Mouse (Mus musculus): ENCODE measurements around the gene Iqcg. TPM values are rescaled to one million over a fixed set of nuclear protein-coding genes. Genes with fewer than 3 reads are reported as not detected.

Iqcg gene
- polyA plus RNA-seq (2015; fragmentation: Nextera tagmentation; extraction: Ambion mirVana): 4.1 and 5.5 TPM in 2 replicates

DNA sequence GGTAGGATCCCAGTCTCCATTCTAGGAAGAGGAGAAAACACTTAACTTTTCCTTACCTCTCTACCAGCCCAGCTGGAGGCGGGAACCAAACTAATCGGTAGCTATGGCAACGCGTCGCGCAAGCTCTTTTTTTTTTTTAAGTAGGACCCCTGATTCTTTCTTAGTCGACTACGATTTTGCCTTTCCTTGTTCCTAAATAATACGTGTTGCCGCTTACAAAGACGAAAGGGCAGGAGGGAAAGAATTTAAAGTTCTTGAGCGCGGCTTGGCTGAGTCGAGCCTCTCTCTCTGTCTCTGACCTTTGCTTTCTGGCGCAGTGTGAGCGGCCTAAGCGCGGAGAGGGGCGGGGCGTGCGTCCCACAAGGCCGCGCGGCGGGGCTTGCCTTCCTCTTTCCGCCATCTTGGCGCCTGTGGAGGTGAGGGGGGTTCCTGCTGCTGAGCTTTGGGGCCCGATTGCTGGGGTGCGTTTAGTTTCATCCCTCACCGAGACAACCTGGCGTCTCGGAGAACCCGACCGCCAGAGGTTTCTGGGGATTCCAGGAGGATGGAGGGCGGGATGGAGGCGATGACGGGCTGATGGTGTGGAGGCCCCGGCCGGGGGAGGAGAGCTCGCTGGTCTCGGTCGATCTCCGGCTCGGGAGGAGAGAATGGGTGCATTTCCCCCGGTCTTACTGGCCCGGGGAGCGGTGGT lies at the start of gene Iqcg, which contains the start of gene Rpl35a:
TSS of gene Iqcg (minus strand) at position 124 of the 691 bp plus-strand sequence.
TSS of gene Rpl35a (plus strand) at position 359 of the 691 bp plus-strand sequence.
- WGBS: under 1% methylated on average over 47 of the region's 47 CpGs
- H3K27me3 ChIP-seq: no peaks in the 10 kb centered on the region
- ATAC-seq (ENCODE audit: low read depth): peak; percentile 94
- peak within 1 kb of the TSS; percentile 90 for H3K27ac ChIP-seq (replicated peaks)
- H3K9ac ChIP-seq: peak within 1 kb of the TSS; percentile 99
- H3K36me3 ChIP-seq: peaks cover 32% of the 10 kb centered on the region
- H3K4me2 ChIP-seq: peak within 1 kb of the TSS; percentile 86
- no peaks in the 10 kb centered on the region for H3K9me3 ChIP-seq
- peaks cover 31% of the 10 kb centered on the region for H3K4me1 ChIP-seq (replicated peaks)
- peak within 1 kb of the TSS; percentile 95 for H3K4me3 ChIP-seq

DNA sequence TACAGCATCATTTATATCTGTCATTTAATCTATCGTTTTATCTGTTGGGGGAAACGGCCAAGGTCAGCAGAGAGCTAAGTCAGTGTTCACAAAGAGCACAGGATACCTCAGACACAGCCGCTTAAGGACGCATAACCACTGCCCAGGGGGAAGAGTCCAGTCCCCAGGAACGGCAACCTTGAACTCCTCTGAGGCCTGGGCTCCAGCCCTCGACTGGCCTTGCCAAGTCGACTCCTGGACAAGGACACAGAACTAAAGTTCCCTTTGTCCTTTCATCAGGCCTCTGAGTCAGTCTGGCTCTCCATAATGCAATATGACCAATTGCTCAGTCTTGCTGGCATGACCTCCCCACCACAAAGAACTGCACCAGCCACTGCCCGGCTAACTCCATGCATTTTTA lies 29.6 kb upstream of the Iqcg start:
- Histone ChIP-seq H3K4me1 (replicated peaks) (no peaks in the 10 kb centered on the region), H3K27me3 (no peaks in the 10 kb centered on the region), H3K9me3 (no peaks in the 10 kb centered on the region), H3K4me2 (no peak overlapping the region), H3K9ac (no peak overlapping the region), H3K36me3 (peaks cover 21% of the 10 kb centered on the region), H3K27ac (replicated peaks) (no peak overlapping the region), H3K4me3 (no peak overlapping the region)
- 82% methylated on average over 8 of the region's 8 CpGs for WGBS
- no peak for ATAC-seq (ENCODE audit: low read depth)

DNA sequence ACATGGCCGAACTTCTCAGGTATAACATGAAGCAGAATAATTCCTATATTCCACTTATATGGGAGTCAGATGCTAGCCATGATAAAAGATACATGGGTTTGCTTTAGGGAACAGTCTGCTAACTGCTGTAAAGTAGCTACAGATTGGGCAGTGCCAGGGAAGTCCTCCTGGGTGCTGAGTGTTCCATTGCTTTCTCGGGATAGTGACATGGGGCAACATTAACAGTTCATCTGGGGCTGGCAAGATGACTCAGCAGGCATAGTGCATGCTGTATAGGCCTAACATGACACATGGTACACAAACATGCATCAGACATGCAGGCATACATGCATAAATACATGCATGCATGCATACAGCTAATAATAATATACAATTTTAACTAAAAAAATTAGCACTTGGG lies 28.0 kb upstream of the Iqcg start:
- Histone ChIP-seq H3K27ac (replicated peaks) (no peak overlapping the region), H3K4me2 (no peak overlapping the region), H3K27me3 (no peaks in the 10 kb centered on the region), H3K4me3 (no peak overlapping the region), H3K4me1 (replicated peaks) (no peaks in the 10 kb centered on the region), H3K9me3 (no peaks in the 10 kb centered on the region), H3K9ac (no peak overlapping the region), H3K36me3 (peaks cover 24% of the 10 kb centered on the region)
- ATAC-seq (ENCODE audit: low read depth): no peak
- WGBS: 87% methylated on average over 2 of the region's 2 CpGs

DNA sequence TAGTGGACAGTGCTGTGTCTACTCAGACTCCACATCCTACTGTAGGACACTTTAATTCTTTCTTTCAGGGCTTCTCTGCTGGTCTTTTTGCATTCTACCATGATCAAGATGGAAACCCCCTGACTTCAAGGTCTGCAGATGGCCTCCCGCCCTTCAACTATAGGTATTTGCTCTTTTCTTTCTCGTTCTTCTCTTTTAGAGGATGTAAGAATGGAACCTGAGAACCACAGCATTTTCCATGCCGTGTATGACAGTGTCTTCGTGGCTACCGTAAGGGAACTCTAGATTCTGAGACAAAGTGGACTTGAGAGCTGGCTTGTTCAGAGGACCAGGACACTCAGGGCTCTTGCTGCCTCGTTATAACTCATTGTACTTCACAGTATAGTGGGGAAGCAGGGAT lies 26.9 kb upstream of the Iqcg start:
- Histone ChIP-seq H3K36me3 (peaks cover 27% of the 10 kb centered on the region), H3K4me3 (no peak overlapping the region), H3K27ac (replicated peaks) (no peak overlapping the region), H3K4me2 (no peak overlapping the region), H3K4me1 (replicated peaks) (no peaks in the 10 kb centered on the region), H3K9ac (no peak overlapping the region), H3K9me3 (no peaks in the 10 kb centered on the region), H3K27me3 (no peaks in the 10 kb centered on the region)
- ATAC-seq (ENCODE audit: low read depth): no peak
- WGBS: 93% methylated on average over 6 of the region's 6 CpGs

DNA sequence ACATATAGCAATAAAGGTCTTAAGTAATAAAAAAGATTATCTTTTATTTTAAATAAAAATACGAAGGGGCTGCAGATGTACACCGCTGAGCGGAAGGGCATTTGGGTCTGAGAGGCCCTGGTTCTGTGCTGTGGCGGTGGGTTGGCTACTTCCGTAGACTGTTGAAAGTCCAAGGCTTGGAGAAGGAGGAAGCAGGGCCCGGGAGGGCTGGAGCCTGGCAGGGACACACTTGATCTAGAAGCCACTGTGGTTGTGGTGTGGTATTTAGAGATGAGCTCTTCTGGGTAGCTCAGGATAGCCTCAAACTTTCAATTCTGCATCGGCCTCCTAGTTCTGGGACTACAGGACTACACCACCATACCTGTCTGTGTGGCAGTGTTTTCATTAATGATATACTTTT lies 24.0 kb upstream of the Iqcg start:
- no peaks in the 10 kb centered on the region for H3K4me1 ChIP-seq (replicated peaks)
- H3K4me3 ChIP-seq: no peak overlapping the region
- ATAC-seq (ENCODE audit: low read depth): no peak
- peaks cover 43% of the 10 kb centered on the region for H3K36me3 ChIP-seq
- no peaks in the 10 kb centered on the region for H3K9me3 ChIP-seq
- H3K4me2 ChIP-seq: no peak overlapping the region
- no peaks in the 10 kb centered on the region for H3K27me3 ChIP-seq
- no peak overlapping the region for H3K27ac ChIP-seq (replicated peaks)
- H3K9ac ChIP-seq: no peak overlapping the region
- 95% methylated on average over 7 of the region's 7 CpGs for WGBS

DNA sequence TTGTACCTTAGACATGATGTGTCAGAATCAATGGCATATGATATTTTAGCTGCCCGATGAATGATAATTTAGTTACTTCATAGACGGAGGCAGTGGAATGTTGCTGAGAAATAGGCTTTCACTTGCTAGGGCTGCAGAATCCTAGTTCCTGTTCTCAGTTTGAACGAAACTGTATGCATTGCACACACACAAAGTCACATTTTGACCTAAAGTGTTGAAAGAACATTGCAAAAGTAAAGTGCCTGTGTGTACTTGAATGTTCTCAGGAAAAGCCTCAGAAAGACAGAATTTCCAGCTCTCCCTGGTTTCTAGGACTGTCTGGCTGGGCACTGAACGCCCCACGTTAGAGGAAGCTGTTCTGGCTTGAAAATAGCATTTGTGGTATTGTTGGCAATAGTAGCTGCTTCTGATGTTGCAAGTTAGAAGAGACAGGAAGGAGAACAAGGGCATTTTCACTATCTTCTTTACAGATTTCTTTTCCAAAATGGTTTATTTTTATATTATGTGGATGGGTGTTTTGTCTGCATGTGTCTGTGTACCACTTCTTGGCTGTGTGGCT lies 21.1 kb upstream of the Iqcg start:
- no peaks in the 10 kb centered on the region for H3K4me1 ChIP-seq (replicated peaks)
- peaks cover 48% of the 10 kb centered on the region for H3K36me3 ChIP-seq
- H3K4me2 ChIP-seq: no peak overlapping the region
- no peak for ATAC-seq (ENCODE audit: low read depth)
- no peak overlapping the region for H3K9ac ChIP-seq
- H3K27me3 ChIP-seq: no peaks in the 10 kb centered on the region
- H3K9me3 ChIP-seq: no peaks in the 10 kb centered on the region
- no peak overlapping the region for H3K4me3 ChIP-seq
- 93% methylated on average over 5 of the region's 5 CpGs for WGBS
- no peak overlapping the region for H3K27ac ChIP-seq (replicated peaks)

DNA sequence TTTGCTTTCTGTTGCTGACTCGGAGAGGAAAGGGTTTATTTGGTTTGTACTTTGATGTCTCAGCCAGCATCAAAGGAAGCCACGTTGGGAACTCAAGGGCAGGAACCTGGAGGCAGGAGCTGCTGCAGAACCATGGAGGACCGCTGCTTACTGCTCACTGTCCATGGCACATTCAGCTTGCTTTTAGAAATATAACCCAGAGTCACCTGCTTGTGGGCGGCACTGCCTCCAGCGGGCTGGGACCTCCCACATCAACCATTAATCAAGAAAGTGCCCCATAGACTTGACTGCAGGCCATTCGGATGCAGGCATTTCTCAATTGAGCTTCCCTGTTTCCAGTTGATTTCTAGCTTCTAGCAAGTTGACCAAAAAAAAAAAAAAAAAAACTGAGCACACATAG lies 20.1 kb upstream of the Iqcg start:
- no peak for ATAC-seq (ENCODE audit: low read depth)

DNA sequence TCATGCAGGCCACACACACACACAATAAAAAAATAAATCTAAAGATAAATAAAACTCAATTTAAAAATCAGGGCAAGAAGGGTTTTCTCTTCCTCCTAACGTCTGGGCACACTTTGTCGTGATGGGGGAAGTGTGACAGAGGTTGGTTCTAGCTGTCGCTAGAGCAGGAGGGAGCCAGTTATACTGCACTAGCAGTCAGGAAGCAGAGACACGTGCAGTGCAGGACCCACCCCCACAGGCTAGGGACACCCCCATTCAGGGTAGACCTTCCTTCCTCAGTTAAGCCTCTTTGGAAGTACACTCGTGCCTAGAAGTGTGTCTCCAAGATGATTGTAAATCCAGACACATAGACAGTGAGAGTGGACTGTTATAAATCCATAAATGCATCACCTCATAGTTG lies 18.9 kb upstream of the Iqcg start:
- Histone ChIP-seq H3K4me2 (no peak overlapping the region), H3K9me3 (no peaks in the 10 kb centered on the region), H3K4me3 (no peak overlapping the region), H3K27me3 (no peaks in the 10 kb centered on the region), H3K27ac (replicated peaks) (no peak overlapping the region), H3K36me3 (peaks cover 54% of the 10 kb centered on the region), H3K9ac (no peak overlapping the region), H3K4me1 (replicated peaks) (no peaks in the 10 kb centered on the region)
- ATAC-seq (ENCODE audit: low read depth): no peak
- 82% methylated on average over 5 of the region's 5 CpGs for WGBS

More for the DNA sequence above, 20.1 kb upstream of the Iqcg start:
- H3K27ac ChIP-seq (replicated peaks): no peak overlapping the region
- no peak overlapping the region for H3K9ac ChIP-seq
- no peaks in the 10 kb centered on the region for H3K27me3 ChIP-seq
- H3K4me3 ChIP-seq: no peak overlapping the region
- H3K4me1 ChIP-seq (replicated peaks): no peaks in the 10 kb centered on the region
- no peaks in the 10 kb centered on the region for H3K9me3 ChIP-seq
- 60% methylated on average over 6 of the region's 6 CpGs for WGBS
- H3K4me2 ChIP-seq: no peak overlapping the region
- H3K36me3 ChIP-seq: peaks cover 47% of the 10 kb centered on the region

DNA sequence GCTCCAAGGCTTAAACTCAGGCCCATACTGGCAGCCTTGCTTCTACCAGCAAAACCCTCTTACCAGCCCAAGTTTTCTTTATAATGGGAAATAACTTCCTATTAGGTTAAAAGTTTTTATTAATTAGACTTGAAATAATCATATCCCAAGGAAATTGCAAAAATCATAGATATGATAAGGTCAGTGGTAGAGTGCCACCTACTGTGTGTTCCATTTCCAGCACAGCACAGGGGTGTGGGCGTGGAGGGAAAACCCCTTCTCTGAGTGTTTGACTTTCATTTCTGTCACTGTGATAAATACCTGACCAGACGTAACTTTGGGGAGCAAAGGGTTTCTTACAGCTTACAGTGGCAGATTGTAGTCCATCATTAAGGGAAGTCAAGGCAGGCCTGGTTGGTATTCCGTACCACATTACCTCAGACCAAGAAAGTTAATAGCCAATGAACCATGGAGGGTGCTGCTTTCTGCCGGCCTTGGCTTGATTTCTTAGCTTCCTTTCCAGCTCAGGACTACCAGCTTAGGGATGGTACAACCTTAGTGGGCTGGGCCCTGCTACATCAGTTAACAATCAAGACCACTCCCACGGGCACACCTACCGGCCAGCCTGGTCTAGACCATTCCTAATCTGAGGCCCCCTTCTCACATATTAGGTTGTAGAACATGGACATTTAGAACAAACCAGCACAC lies 17.0 kb upstream of the Iqcg start:
- Histone ChIP-seq H3K27ac (replicated peaks) (no peak overlapping the region), H3K9ac (no peak overlapping the region), H3K4me3 (no peak overlapping the region), H3K4me1 (replicated peaks) (no peaks in the 10 kb centered on the region), H3K36me3 (peaks cover 52% of the 10 kb centered on the region), H3K9me3 (no peaks in the 10 kb centered on the region), H3K27me3 (no peaks in the 10 kb centered on the region), H3K4me2 (no peak overlapping the region)
- 86% methylated on average over 6 of the region's 6 CpGs for WGBS
- no peak for ATAC-seq (ENCODE audit: low read depth)

DNA sequence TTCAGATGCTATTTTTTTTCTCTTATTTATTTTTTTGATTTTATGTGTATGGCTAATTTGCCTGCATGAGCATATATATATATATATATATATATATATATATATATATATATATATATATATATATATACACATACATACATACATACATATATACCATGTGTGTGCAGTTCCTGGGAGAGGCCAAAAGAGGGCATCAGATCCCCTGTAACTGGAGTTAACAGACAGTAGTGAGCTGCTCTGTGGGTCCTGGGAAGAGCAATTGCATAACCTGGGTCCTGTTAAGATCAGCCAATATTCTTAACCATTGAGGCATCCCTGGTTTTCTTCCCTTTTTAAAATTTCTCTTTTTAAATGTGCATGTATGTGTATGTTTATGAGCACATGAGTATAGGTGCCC lies 14.9 kb upstream of the Iqcg start:
- Histone ChIP-seq H3K9ac (no peak overlapping the region), H3K36me3 (peaks cover 52% of the 10 kb centered on the region), H3K4me1 (replicated peaks) (no peaks in the 10 kb centered on the region), H3K27ac (replicated peaks) (no peak overlapping the region), H3K9me3 (no peaks in the 10 kb centered on the region), H3K4me2 (no peak overlapping the region), H3K4me3 (no peak overlapping the region), H3K27me3 (no peaks in the 10 kb centered on the region)
- no peak for ATAC-seq (ENCODE audit: low read depth)

DNA sequence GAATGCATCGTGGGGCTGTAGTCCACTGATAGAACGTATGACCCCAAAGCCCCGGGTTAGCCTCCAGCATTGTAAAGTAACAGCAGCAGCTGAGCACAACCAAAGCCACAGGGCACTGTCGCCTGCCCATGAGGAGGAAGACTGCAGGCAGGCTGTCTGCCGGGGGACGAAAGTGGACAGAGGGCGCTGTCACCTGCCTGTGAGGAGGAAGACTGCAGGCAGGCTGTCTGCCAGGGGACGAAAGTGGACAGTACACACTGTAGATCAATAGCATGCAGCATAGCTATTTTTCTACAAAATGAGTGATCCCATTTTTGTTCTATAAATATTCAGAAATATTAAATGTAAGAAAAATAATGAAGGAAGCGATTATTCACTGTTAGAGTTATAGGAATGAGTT lies 8.6 kb upstream of the Iqcg start:
- no peak overlapping the region for H3K9ac ChIP-seq
- 72% methylated on average over 9 of the region's 9 CpGs for WGBS
- no peak overlapping the region for H3K27ac ChIP-seq (replicated peaks)

DNA sequence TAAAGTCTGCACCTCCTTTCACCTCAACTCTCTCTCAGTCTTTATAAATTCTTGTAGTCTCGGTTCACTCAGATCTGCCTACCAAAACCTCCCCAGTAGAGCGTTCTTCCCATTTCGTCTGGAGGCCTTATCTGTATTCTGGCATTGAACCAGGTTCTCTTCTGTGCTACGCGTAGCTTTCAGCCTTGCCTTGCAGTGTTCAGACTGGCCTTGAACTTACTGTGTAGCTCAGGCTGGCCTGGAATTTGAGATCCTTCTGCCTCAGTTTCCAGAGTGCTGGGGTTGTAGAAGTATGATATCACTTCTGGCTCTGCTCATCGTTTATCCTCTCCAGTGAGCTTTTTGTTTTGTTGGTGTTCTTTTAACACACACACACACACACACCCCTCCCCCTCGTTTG lies 7.2 kb upstream of the Iqcg start:
- Histone ChIP-seq H3K4me1 (replicated peaks) (peaks cover 36% of the 10 kb centered on the region), H3K27ac (replicated peaks) (no peak overlapping the region), H3K9ac (peak overlapping the region; percentile 89), H3K4me2 (peak overlapping the region; percentile 85), H3K27me3 (no peaks in the 10 kb centered on the region), H3K4me3 (peak overlapping the region; percentile 78), H3K36me3 (peaks cover 35% of the 10 kb centered on the region), H3K9me3 (no peaks in the 10 kb centered on the region)
- WGBS: 22% methylated on average over 7 of the region's 7 CpGs
- no peak for ATAC-seq (ENCODE audit: low read depth)

More for the DNA sequence above, 8.6 kb upstream of the Iqcg start:
- Histone ChIP-seq H3K9me3 (no peaks in the 10 kb centered on the region), H3K27me3 (no peaks in the 10 kb centered on the region), H3K4me2 (no peak overlapping the region), H3K4me3 (no peak overlapping the region), H3K4me1 (replicated peaks) (peaks cover 24% of the 10 kb centered on the region), H3K36me3 (peaks cover 22% of the 10 kb centered on the region)
- no peak for ATAC-seq (ENCODE audit: low read depth)

Measured in neural tube, embryonic 13.5 days (tissue).